Mouse (Mus musculus) ES-E14 (cell line): Measurements from ENCODE around the gene Kifc3.

Source experiments
- HCFC1 ChIP-seq: IDR thresholded peaks from 2 replicates; pipeline ENCODE4 v1.6.1; 2012; ENCODE audit warnings: low read length, inconsistent platforms, borderline replicate concordance; ENCODE audit not compliant: insufficient read depth
- ZC3H11A ChIP-seq: IDR thresholded peaks from 2 replicates; pipeline ENCODE4 v1.6.1; 2012; ENCODE audit warnings: low read depth, mild to moderate bottlenecking, inconsistent platforms, low read length, borderline replicate concordance
- ZNF384 ChIP-seq: IDR thresholded peaks from 2 replicates; pipeline ENCODE4 v1.6.1; 2012; ENCODE audit warnings: low read depth, low read length, inconsistent platforms

DNA sequence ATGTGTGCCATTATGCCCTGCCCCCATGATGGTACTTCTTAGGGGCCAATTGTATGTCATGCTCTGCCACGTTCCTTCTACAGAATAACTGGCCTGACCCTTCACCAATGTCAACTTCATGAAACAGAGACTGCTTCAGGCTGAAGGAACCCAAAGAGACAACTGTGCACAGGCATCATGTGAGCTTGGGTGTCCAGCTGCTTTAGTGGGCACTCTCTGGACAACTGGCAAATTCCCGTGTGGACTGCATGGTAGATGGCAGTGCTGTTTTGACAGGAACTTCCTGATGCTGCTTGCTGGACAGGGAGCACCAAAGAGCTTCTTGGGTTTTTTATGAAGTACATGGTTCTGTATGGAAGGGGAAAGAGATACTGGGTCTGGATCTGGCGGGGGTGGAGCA lies 43.3 kb downstream of the Kifc3 start:
- TF ChIP-seq ZC3H11A (no peak), HCFC1 (no peak), ZNF384 (no peak)
